Mouse (Mus musculus) liver, embryonic 16.5 days (tissue): Measurements from ENCODE around the gene Asnsd1. TPM values are rescaled to one million over a fixed set of nuclear protein-coding genes. Genes with fewer than 3 reads are reported as not detected.
A peak's percentile ranks its signal among the peaks of the same experiment; 100 is the strongest.
"Not testable (repeated sequence)": the region's sequence is repeated elsewhere in the genome, so short reads cannot be mapped to it uniquely, and the experiment has no call there.

Experiments used
- ATAC-seq: fragments of 200-750 bp; cut with Nextera tagmentation; 2 replicates; pipeline ENCODE4 v1.8.0; 2017; ENCODE audit warnings: low read depth, mild to moderate bottlenecking, moderate number of reproducible peaks, moderate library complexity
- H3K27ac ChIP-seq: fragments of 300-500 bp; sonication (generic); 2 replicates; pipeline ENCODE4 v1.5.1; 2014; ENCODE audit warnings: mild to moderate bottlenecking, low read length
- H3K27me3 ChIP-seq: fragments of 300-500 bp; sonication (generic); 2 replicates; pipeline ENCODE4 v1.6.1; 2014; ENCODE audit warnings: low read depth, low read length, mixed read lengths; ENCODE audit not compliant: control insufficient read depth, insufficient read depth
- H3K36me3 ChIP-seq: fragments of 300-500 bp; sonication (generic); 2 replicates; pipeline ENCODE4 v1.6.1; 2014; ENCODE audit warnings: mild to moderate bottlenecking; ENCODE audit not compliant: control insufficient read depth, insufficient read depth
- H3K4me1 ChIP-seq: fragments of 300-500 bp; sonication (generic); 2 replicates; pipeline ENCODE4 v1.6.1; 2014; ENCODE audit warnings: low read depth, low read length, mixed read lengths; ENCODE audit not compliant: control insufficient read depth
- H3K4me2 ChIP-seq: fragments of 300-500 bp; sonication (generic); 2 replicates; pipeline ENCODE4 v1.6.1; 2014; ENCODE audit warnings: low read depth, low read length, mixed read lengths
- H3K4me3 ChIP-seq: fragments of 300-500 bp; sonication (generic); 2 replicates; pipeline ENCODE4 v1.5.1; 2014; ENCODE audit warnings: low read depth, mild to moderate bottlenecking, low read length
- H3K9ac ChIP-seq: fragments of 300-500 bp; sonication (generic); 2 replicates; pipeline ENCODE4 v1.6.1; 2014; ENCODE audit warnings: low read depth, low read length
- H3K9me3 ChIP-seq: fragments of 300-500 bp; sonication (generic); replicated peaks from 2 replicates; pipeline ENCODE4 v1.6.1; 2016; ENCODE audit warnings: low read length; ENCODE audit not compliant: control insufficient read depth
- WGBS: fragments of 180-500 bp; shearing (Covaris S2); extraction: QIAGEN DNeasy Blood & Tissue Kit; methylation state at CpG from one replicate; pipeline ENCODE4 v1.1.7; 2014; ENCODE audit not compliant: insufficient replicate concordance; 5-methylcytosine and 5-hydroxymethylcytosine counted together
- polyA plus RNA-seq: library from polyadenylated mRNA; unstranded; fragments of >200 nt; fragmentation: Nextera tagmentation; extraction: Ambion mirVana; gene quantifications from 2 replicates; pipeline ENCODE4 v1.2.1, GENCODE M21; 2015

Asnsd1 gene
- polyA plus RNA-seq, 1 experiment from 2014 or later, result 42.2 TPM

- H3K27me3 ChIP-seq, H3K9ac ChIP-seq, H3K4me3 ChIP-seq, H3K36me3 ChIP-seq, H3K9me3 ChIP-seq, H3K27ac ChIP-seq, H3K4me2 ChIP-seq: not testable (repeated sequence)
- H3K4me1 ChIP-seq, result peaks cover 11% of the 10 kb centered on the region
- ATAC-seq, result 0 out of 2 replicates have a peak, but pooled peaks have one; percentile 49
- 24% methylated on average over 2 of the region's 2 CpGs for WGBS
These were observed 15.1 kb downstream of the Asnsd1 start for GRCm38 (mm10) chr1:53337403-53337802.

DNA sequence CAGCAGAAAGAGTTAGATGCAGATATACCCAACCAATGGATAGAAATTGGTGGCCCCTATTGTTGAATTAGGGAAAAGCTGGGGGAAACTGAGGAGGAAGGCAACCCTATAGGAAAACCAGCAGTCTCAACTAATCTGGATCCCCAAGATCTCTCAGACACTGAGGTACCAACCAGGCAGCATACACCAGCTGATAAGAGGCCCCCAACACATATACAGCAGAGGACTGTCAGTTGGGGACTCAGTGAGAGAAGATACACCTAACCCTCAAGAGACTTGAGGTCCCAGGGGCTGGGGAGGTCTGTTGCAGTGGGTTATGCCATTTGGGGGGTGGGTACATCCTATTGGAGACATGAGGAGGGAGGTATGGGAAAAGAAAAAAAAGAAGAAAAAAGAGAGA lies 17.1 kb downstream of the Asnsd1 start:
- Histone ChIP-seq H3K36me3 (no peaks in the 10 kb centered on the region), H3K4me3 (no peak overlapping the region), H3K27ac (peak overlapping the region; percentile 44; the same call in 1 of the 2 replicates), H3K9ac (no peak overlapping the region; the same call in 1 of the 2 replicates), H3K27me3 (no peaks in the 10 kb centered on the region), H3K9me3 (no peaks in the 10 kb centered on the region), H3K4me2 (peak overlapping the region; percentile 3; the same call in 1 of the 2 replicates), H3K4me1 (peaks cover 11% of the 10 kb centered on the region)
- ATAC-seq, result peak; percentile 78

- H3K27me3 ChIP-seq, H3K9me3 ChIP-seq, H3K4me2 ChIP-seq, H3K36me3 ChIP-seq, H3K4me3 ChIP-seq, H3K9ac ChIP-seq, H3K27ac ChIP-seq: not testable (repeated sequence)
- peak; percentile 60 for ATAC-seq
- H3K4me1 ChIP-seq, result peaks cover 11% of the 10 kb centered on the region
- 30% methylated on average over 5 of the region's 5 CpGs for WGBS
These were observed 19.0 kb downstream of the Asnsd1 start for GRCm38 (mm10) chr1:53333527-53333926.

DNA sequence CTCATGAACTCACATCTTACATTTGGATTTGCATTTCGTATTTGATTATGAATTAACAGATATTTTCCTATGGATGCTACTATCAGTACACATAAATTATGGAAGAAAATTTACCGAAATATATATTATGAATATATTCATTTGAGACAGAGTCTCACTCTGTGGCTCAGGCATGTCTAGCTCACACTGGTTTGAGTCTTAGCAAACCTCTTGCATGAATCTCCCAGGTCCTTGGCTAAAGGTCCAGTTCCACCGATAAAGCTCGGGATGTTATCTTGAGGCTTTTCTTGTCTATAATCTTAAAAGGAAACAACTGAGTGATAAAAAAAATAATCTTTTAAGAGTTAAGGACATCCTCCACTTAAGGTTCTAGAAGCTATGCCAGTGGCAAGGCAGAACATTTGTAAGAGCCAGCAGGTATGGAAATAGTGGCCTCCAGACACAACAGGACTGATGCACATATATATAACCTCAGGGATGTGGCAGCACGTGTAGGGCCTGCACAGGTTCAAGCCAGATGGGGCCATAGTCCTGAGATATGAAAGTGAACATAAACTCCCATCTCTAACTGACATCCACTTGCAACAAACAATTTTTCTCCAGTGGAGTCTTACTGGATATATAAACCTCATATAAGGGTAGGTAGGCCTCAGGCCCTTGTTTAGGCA lies 27.6 kb downstream of the Asnsd1 start:
- peaks cover 3% of the 10 kb centered on the region; the same call in 1 of the 2 replicates for H3K4me1 ChIP-seq
- no peaks in the 10 kb centered on the region for H3K36me3 ChIP-seq
- no peak overlapping the region for H3K9ac ChIP-seq
- no peak overlapping the region for H3K4me2 ChIP-seq
- no peak overlapping the region for H3K4me3 ChIP-seq
- H3K27ac ChIP-seq, result no peak overlapping the region
- H3K9me3 ChIP-seq, result no peaks in the 10 kb centered on the region
- 80% methylated on average over 5 of the region's 5 CpGs for WGBS
- H3K27me3 ChIP-seq, result no peaks in the 10 kb centered on the region
- ATAC-seq, result no peak

GRCm38 (mm10) chr1:53324277-53324676 lies 28.3 kb downstream of the Asnsd1 start:
- H3K9ac ChIP-seq, result no peak overlapping the region
- no peak overlapping the region for H3K4me2 ChIP-seq
- H3K36me3 ChIP-seq, result no peaks in the 10 kb centered on the region
- ATAC-seq, result no peak
- no peak overlapping the region for H3K4me3 ChIP-seq
- peaks cover 3% of the 10 kb centered on the region; the same call in 1 of the 2 replicates for H3K4me1 ChIP-seq
- 87% methylated on average over 1 of the region's 1 CpGs for WGBS
- H3K27me3 ChIP-seq, result no peaks in the 10 kb centered on the region
- no peaks in the 10 kb centered on the region for H3K9me3 ChIP-seq
- no peak overlapping the region for H3K27ac ChIP-seq

DNA sequence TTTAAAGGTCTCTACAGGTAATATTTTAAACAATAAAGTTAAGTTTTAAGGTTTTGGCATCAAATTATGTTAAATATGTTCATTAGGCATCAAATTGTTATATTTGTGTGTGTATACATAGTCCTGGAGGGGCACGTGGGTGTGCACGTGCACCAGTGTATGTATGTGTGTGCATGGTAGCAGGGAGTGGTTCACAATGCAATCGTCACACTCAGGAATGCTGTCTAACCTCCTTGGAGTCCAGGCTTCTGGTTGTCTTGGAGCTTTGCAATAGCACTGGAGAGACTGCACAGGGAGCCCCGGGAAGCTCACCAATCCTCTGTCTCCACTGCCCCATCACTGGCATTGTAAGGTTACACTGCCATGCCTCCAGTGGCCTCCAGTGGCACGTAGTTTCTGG lies 29.3 kb downstream of the Asnsd1 start:
- WGBS, result 85% methylated on average over 5 of the region's 5 CpGs
- no peaks in the 10 kb centered on the region for H3K9me3 ChIP-seq
- peaks cover 3% of the 10 kb centered on the region; the same call in 1 of the 2 replicates for H3K4me1 ChIP-seq
- no peak overlapping the region for H3K4me2 ChIP-seq
- H3K27ac ChIP-seq, result no peak overlapping the region
- H3K9ac ChIP-seq, result no peak overlapping the region
- H3K36me3 ChIP-seq, result no peaks in the 10 kb centered on the region; the same call in none of the 2 replicates
- no peak overlapping the region for H3K4me3 ChIP-seq
- H3K27me3 ChIP-seq, result no peaks in the 10 kb centered on the region
- ATAC-seq, result no peak

DNA sequence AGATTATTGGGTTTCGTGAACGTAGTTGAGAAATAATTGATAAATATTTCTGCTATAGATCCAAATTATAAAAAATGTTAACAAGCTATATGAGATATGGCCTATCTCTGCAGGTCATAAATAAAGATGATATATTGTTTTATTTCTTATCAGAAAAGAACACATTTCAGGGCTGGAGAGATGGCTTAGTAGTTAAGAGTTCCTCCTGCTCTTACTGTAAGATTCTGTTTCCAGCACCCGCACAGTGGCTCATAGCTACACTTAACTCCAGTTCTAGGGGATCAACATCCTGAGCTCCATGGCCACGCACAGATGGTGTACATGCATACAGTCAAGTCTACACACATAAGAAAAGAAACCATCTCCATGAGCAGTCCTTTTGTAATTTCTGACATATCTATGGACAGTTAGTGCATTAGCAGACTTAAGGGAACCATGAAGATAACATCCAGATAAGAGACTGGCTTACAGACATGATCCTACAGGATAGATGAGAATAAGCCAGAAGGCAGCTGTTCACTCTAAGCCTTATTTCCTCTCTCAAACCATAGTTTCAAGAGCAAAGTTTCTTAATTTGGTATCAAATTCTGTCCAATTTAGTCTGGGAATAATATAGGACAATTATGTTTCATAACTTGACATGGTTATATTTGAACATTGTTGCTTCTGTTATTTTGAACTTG lies 30.7 kb downstream of the Asnsd1 start:
- 66% methylated on average over 4 of the region's 4 CpGs for WGBS
- H3K4me3 ChIP-seq, result no peak overlapping the region
- peaks cover 3% of the 10 kb centered on the region; the same call in 1 of the 2 replicates for H3K4me1 ChIP-seq
- ATAC-seq, result peak; percentile 47; the same call in 1 of the 2 replicates
- no peaks in the 10 kb centered on the region for H3K9me3 ChIP-seq
- H3K27ac ChIP-seq, result no peak overlapping the region
- H3K36me3 ChIP-seq, result peaks cover 5% of the 10 kb centered on the region
- no peaks in the 10 kb centered on the region for H3K27me3 ChIP-seq
- H3K9ac ChIP-seq, result no peak overlapping the region
- no peak overlapping the region for H3K4me2 ChIP-seq

DNA sequence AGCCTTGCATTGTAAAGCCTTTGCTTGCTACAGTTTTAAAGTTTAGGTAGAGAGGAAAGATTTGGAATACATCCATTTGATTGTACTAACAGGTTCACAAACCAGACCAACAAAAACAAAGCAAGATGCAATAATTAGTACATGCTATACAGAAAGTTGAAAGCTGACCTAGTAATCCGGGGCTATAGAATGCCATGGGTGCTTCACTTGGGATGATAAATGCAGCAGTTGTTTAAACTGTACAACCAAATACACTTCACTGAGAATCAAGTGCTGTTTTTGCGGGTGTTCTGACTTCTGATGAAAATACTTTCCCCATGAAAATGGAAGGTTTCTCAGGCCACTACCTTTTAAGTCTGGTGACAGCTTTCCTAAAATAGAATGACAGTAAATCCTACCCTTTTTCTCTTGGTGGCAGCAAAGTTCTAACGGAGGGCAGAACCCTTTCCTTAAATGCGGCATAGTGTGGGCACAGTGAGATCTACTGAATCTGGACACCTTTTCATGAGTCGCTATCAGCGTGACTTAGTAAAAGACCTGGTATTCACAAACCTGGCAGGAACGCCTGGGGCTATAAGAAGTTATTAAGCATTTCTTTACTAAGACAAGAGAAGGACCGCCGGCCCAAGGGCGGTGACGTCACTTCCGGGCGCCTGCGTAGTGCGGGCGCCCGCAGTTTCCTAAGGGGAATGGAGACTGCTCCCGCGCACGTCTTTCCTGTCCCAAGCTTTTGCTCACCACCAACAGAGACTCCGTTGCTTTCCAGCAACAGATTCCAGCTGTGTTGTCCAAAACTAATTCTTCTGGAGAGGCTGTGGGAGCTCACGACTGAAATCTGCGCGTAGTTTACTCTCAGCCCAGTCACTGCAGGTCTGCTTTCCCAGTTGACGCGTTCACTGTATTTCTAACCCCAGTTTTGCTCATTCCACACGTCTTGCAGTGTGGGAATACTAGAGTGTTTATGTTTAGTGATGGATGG lies 39.3 kb downstream of the Asnsd1 start, which contains the start of gene Osgepl1:
Osgepl1 (plus strand) TSS at position 636 of the 979 bp plus-strand sequence.
- no peaks in the 10 kb centered on the region for H3K9me3 ChIP-seq
- ATAC-seq, result peak; percentile 96
- peak within 1 kb of the TSS; percentile 82 for H3K4me2 ChIP-seq
- H3K27me3 ChIP-seq, result no peaks in the 10 kb centered on the region
- peak within 1 kb of the TSS; percentile 83 for H3K27ac ChIP-seq
- WGBS, result 2% methylated on average over 27 of the region's 27 CpGs
- H3K4me3 ChIP-seq, result peak within 1 kb of the TSS; percentile 85
- H3K36me3 ChIP-seq, result peaks cover 9% of the 10 kb centered on the region
- peak within 1 kb of the TSS; percentile 89 for H3K9ac ChIP-seq
- H3K4me1 ChIP-seq, result peaks cover 5% of the 10 kb centered on the region; the same call in 1 of the 2 replicates
